Mouse (Mus musculus) ES-Bruce4 (cell line): ENCODE measurements around the gene Pus10. TPM values are rescaled to one million over a fixed set of nuclear protein-coding genes. Genes with fewer than 3 reads are reported as not detected.
"Not testable (repeated sequence)": the region's sequence is repeated elsewhere in the genome, so short reads cannot be mapped to it uniquely, and the experiment has no call there.

Experiments
- H3K27ac ChIP-seq: 2 replicates; pipeline ENCODE4 v1.5.1; 2012; ENCODE audit warnings: low read length, inconsistent platforms; ENCODE audit not compliant: insufficient read depth
- H3K27me3 ChIP-seq: 2 replicates; pipeline ENCODE4 v1.6.1; 2012; ENCODE audit warnings: mild to moderate bottlenecking, low read length, inconsistent platforms; ENCODE audit not compliant: control insufficient read depth, poor library complexity, insufficient read depth, severe bottlenecking
- H3K36me3 ChIP-seq: 2 replicates; pipeline ENCODE4 v1.6.1; 2012; ENCODE audit warnings: inconsistent platforms, mild to moderate bottlenecking, low read length, moderate library complexity; ENCODE audit not compliant: control insufficient read depth, poor library complexity, insufficient read depth, severe bottlenecking
- H3K4me1 ChIP-seq: one replicate; pipeline ENCODE4 v1.8.1; 2011; ENCODE audit warnings: low read length; ENCODE audit not compliant: control insufficient read depth, insufficient read depth
- H3K4me3 ChIP-seq: 2 replicates; pipeline ENCODE4 v1.5.1; 2011; ENCODE audit warnings: low read depth, mild to moderate bottlenecking, low read length
- H3K9ac ChIP-seq: 2 replicates; pipeline ENCODE4 v1.6.1; 2012; ENCODE audit warnings: low read depth, mild to moderate bottlenecking, inconsistent platforms; ENCODE audit not compliant: poor library complexity, severe bottlenecking
- H3K9me3 ChIP-seq: replicated peaks from 2 replicates; pipeline ENCODE4 v1.6.1; 2012; ENCODE audit warnings: mild to moderate bottlenecking, low read length, inconsistent platforms; ENCODE audit not compliant: control insufficient read depth, poor library complexity, insufficient read depth, severe bottlenecking
- CTCF ChIP-seq: IDR thresholded peaks from one replicate; pipeline ENCODE4 v1.8.1; 2011; ENCODE audit warnings: low read depth, low read length
- EP300 ChIP-seq: IDR thresholded peaks from 2 replicates; pipeline ENCODE4 v1.6.1; 2011; ENCODE audit warnings: low read depth, low read length; ENCODE audit not compliant: insufficient read depth
- POLR2A ChIP-seq: IDR thresholded peaks from one replicate; pipeline ENCODE4 v1.8.1; 2011; ENCODE audit warnings: low read length; ENCODE audit not compliant: insufficient read depth
- polyA plus RNA-seq: library from polyadenylated mRNA; stranded (reverse); fragments of >200 nt; gene quantifications from 2 replicates; pipeline ENCODE4 v1.2.4, GENCODE M21; 2011; ENCODE audit warnings: low read depth; ENCODE audit not compliant: missing spikeins, insufficient read depth, insufficient read length

Pus10 gene
- polyA plus RNA-seq, 1 experiment, result 62.5 TPM

DNA sequence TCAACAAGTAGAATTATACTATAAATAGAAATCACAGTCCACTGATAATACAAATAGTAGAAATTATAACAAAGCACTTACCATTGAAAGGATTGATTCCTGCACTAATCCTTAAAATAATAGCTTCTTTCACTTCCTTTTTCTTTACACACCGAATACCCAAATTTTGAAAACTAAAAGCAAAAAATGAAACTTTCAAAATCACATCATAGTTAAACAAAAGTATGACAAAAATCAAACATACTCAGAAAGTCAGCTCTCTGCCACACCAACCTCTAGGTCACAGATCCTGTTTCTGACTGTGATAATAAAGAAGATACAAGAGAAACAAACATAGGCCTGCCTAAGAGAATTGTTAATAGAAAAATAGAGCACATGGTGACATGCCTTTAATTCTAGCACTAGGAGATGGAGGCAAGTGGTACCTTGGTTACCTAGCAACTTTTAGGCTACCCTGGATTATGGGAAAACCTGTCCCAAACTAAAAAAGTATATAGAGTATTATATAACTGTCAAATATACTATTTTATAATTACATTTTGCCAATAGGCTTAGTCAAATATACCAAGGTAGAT is 87.7 kb downstream of the Pus10 start:
- no peak overlapping the region for H3K9ac ChIP-seq
- H3K9me3 ChIP-seq, result no peaks in the 10 kb centered on the region
- no peak for TF ChIP-seq POLR2A
- no peak for TF ChIP-seq CTCF
- no peak for TF ChIP-seq EP300
- H3K36me3 ChIP-seq, result no peaks in the 10 kb centered on the region; the same call in 1 of the 2 replicates
- no peaks in the 10 kb centered on the region for H3K4me1 ChIP-seq
- H3K27ac ChIP-seq, result no peak overlapping the region
- H3K27me3 ChIP-seq, result no peaks in the 10 kb centered on the region
- H3K4me3 ChIP-seq, result no peak overlapping the region

DNA sequence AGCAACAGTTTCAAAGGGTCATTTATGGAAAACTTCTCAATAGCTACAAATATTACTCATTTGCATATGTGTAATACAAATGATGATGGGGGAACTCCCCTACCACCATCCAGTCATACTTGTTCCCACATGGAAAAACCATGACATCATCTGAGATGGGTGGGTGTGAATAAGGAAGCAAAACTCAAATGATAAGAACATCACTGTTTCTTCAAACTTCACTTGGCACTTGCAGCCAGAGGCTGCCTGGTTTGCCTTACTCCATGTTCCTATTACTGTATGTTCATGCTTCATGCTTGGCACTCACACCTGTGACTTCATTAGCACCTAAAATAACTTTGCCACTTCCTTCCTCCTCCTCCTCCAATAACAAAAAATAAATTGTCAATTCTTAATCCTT is 88.9 kb downstream of the Pus10 start:
- no peaks in the 10 kb centered on the region for H3K27me3 ChIP-seq
- TF ChIP-seq CTCF (no peak), POLR2A (no peak), EP300 (no peak)
- H3K9ac ChIP-seq, result no peak overlapping the region
- no peaks in the 10 kb centered on the region for H3K4me1 ChIP-seq
- no peak overlapping the region for H3K4me3 ChIP-seq
- H3K9me3 ChIP-seq, result no peaks in the 10 kb centered on the region
- H3K27ac ChIP-seq, result no peak overlapping the region
- H3K36me3 ChIP-seq, result no peaks in the 10 kb centered on the region; the same call in 1 of the 2 replicates

DNA sequence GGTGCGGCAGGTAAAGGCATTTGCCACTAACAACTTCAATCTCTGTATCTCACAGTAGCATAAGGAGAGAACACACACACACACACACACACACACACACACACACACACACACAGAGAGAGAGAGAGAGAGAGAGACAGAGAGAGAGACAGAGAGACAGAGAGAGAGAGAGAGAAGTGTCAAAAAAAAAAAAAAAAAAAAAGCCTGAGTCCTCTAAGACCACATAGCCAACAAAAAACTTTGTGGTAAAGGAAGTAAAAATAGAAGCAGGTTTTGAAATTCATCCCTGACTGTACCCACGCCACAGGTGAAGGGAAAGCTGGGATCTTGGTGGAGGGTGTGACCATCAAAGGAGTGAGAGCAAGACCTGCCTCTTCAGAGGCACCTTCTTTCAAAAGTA is 92.7 kb downstream of the Pus10 start:
- Histone ChIP-seq H3K36me3 (no peaks in the 10 kb centered on the region), H3K9me3 (no peaks in the 10 kb centered on the region), H3K27me3 (no peaks in the 10 kb centered on the region), H3K9ac (no peak overlapping the region), H3K4me3 (no peak overlapping the region), H3K4me1 (no peaks in the 10 kb centered on the region), H3K27ac (no peak overlapping the region)
- no peak for TF ChIP-seq EP300
- TF ChIP-seq POLR2A, result no peak
- no peak for TF ChIP-seq CTCF

DNA sequence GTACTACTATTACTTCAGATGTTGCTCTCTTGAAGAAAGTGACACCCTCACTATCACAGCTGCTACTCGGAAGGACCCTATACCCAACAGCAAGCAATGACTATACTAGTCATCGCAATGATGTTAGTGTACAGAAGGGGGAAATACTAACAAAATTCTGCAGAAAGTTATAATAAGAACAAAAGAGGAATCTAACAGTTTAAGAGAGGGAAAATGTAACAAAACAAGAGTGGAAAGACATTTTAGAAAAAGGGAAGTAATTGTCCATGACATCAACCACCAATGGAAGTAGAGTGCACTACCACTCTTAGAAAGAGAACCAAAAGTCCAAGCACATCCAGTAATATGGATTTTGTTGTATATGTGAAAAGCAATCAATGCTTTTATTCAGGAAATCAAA is 97.2 kb downstream of the Pus10 start:
- TF ChIP-seq CTCF (no peak), EP300 (no peak), POLR2A (no peak)
- Histone ChIP-seq H3K9me3 (no peaks in the 10 kb centered on the region), H3K27me3 (no peaks in the 10 kb centered on the region), H3K4me1 (no peaks in the 10 kb centered on the region), H3K9ac (no peak overlapping the region), H3K36me3 (no peaks in the 10 kb centered on the region), H3K4me3 (no peak overlapping the region), H3K27ac (no peak overlapping the region)

DNA sequence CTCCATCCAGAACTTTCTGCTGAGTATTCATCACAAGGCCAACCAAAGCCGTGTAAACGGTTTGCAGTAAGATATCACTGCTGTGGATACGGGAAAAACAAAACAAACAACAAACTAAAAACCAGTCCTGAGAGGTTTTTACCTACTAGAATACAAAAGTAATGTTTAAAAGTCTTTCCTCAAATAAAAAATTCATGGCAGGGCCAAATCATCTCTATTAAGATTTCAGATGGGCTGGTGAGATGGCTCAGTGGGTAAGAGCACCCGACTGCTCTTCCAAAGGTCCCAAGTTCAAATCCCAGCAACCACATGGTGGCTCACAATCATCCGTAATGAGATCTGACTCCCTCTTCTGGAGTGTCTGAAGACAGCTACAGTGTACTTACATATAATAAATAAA is 101.9 kb downstream of the Pus10 start:
- H3K9ac ChIP-seq, H3K9me3 ChIP-seq, H3K4me3 ChIP-seq, H3K4me1 ChIP-seq, H3K27ac ChIP-seq, H3K27me3 ChIP-seq, H3K36me3 ChIP-seq: not testable (repeated sequence)

DNA sequence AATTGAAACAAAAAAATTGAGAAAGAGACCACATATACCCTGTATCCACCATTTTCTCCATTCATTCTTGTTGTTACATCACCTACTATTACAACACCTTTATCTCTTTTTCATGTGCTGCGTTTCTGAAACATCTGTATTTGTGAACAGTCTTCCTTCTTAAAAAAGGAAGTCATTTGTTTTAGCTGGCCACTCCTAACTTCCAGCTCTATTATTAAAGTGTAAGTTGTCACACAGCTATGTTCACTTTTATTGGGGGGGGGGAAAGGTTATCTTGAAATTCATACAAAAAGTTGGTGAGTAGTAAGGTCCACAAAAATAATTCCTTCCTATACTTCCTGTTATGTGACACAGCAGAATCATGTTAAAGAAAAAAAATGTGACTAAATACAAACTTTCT is 102.5 kb downstream of the Pus10 start:
- Histone ChIP-seq H3K4me1 (no peaks in the 10 kb centered on the region), H3K36me3 (no peaks in the 10 kb centered on the region), H3K27me3 (peaks cover 5% of the 10 kb centered on the region; the same call in 1 of the 2 replicates), H3K27ac (no peak overlapping the region), H3K4me3 (no peak overlapping the region), H3K9me3 (no peaks in the 10 kb centered on the region), H3K9ac (no peak overlapping the region)
- TF ChIP-seq CTCF (no peak), EP300 (no peak), POLR2A (no peak)
